Mouse (Mus musculus) lung, postnatal 25 days (tissue): ENCODE measurements around the gene Fgg.

Experiments used
- DNase-seq: peaks from one replicate; pipeline ENCODE4 v3.0.0; 2022; ENCODE audit warnings: low spot score

The Fgg gene

GRCm38 (mm10) chr3:83027546-83028251 is 20.2 kb downstream of the Fgg start:
- DNase-seq, result no peak

DNA sequence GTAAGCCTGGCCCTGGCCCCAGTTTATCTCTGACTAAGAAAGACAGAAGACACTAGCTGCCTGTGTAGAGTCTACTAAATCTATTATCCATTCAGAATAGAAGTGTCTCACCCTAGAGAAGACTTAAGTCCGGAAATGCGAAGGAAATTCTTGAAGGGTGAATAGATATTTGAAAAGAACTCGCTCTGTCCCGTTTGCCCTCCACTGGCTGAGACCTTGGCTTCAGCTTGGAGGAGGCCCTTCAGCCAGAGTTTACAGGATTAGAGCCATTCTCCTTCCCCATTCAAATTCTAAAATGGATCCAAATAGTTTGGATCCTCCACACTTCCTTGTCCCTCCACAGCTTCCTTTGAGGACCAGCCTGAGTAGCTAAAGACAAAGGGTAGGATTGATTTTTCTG is 22.8 kb downstream of the Fgg start:
- no peak for DNase-seq

- no peak for DNase-seq
These were observed 25.3 kb downstream of the Fgg start for GRCm38 (mm10) chr3:83032746-83033308.

GRCm38 (mm10) chr3:83033801-83034200 is 26.3 kb downstream of the Fgg start:
- no peak for DNase-seq

DNA sequence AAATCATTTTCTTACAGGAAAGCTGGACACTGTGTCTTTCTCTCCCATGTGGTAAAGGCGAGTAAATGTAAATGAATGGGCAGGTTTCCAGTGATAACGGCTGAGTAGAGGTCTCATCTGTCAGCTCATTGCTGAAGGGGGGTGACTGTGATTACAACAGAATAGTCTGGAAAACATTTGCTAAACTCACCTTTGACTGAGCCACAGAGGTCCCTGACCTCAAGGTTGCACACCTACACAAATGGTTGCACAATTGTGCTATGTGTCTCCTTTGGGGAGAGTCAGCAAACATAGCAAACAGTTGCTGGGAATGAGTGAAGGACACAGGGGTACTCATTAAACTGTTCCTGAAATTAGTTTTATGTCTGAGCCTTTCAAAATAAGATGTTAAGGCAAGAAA is 31.3 kb downstream of the Fgg start:
- no peak for DNase-seq

- no peak for DNase-seq
These were observed 32.1 kb downstream of the Fgg start for GRCm38 (mm10) chr3:83039666-83040065.

- DNase-seq, result no peak
These were observed 34.9 kb downstream of the Fgg start for GRCm38 (mm10) chr3:83042451-83042850.

- DNase-seq, result no peak
These were observed 39.1 kb downstream of the Fgg start for GRCm38 (mm10) chr3:83046649-83047048.

DNA sequence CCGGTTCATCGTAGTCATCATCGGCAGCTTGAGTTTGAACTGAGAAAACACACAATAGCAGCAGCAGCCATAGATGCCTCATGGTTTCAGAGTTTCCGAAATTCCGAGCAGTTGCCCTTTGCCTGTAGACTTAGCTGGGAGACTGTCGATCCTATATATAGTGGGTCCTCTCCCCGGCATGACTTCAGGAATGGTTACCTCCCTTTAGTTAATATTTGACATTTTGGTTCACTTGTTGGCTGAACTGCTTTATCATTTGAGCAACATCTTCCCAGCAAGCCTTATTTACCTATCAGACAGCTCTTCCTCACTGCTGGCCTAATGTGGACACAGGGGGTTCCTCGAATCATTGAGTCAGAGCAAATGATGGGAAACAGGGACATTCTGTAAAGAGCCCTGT is 42.2 kb downstream of the Fgg start, which contains the start of gene Fgb:
TSS of gene Fgb (minus strand) at position 184 of the 400 bp plus-strand sequence.
- no peak for DNase-seq

GRCm38 (mm10) chr3:83050661-83051060 is 43.1 kb downstream of the Fgg start:
- DNase-seq, result no peak

GRCm38 (mm10) chr3:83052102-83052501 is 44.6 kb downstream of the Fgg start:
- DNase-seq, result no peak

- no peak for DNase-seq
These were observed 45.6 kb downstream of the Fgg start for GRCm38 (mm10) chr3:83053126-83053525.

GRCm38 (mm10) chr3:83053758-83054157 is 46.2 kb downstream of the Fgg start:
- peak; percentile 11 for DNase-seq

GRCm38 (mm10) chr3:83054759-83055158 is 47.2 kb downstream of the Fgg start:
- DNase-seq, result no peak

GRCm38 (mm10) chr3:83055281-83056038 is 47.9 kb downstream of the Fgg start, which contains the start of gene Plrg1:
Gene Plrg1, plus strand, starts transcription at chr3:83055522.
- peak; percentile 99 for DNase-seq

GRCm38 (mm10) chr3:83057046-83057445 is 49.5 kb downstream of the Fgg start:
- DNase-seq, result no peak
